Mouse (Mus musculus): Measurements from ENCODE around the gene Gm20767.
A peak's percentile ranks its signal among the peaks of the same experiment; 100 is the strongest.
"Not testable (repeated sequence)": the region's sequence is repeated elsewhere in the genome, so short reads cannot be mapped to it uniquely, and the experiment has no call there.

- peak; percentile 44; the same call in 1 of the 2 replicates for TF ChIP-seq JUND (conservative IDR thresholded peaks at IDR 0.05; ENCODE audit: low read depth, low read length)
- not testable (repeated sequence) for TF ChIP-seq POLR2A (IDR thresholded peaks at IDR 0.05; ENCODE audit: low read depth, low read length); E2F4 (IDR thresholded peaks at IDR 0.05; ENCODE audit: insufficient replicate concordance, low read depth, low read length)
These were observed 10.5 kb downstream of the Gm20767 start for GRCm38 (mm10) chr13:120150589-120150988.

Data from CH12.LX (cell line).